Comparison of ENCODE assay signal across 23 mouse cellular contexts in genomic region chr9:84041631-84042277, GRCm38 (mm10).
DNase-seq lines count a peak whose midpoint lies in the region; ATAC-seq and TF ChIP-seq lines count a peak whose summit lies in the region.
"Had no signal": no experiment of that assay in that cellular context is flagged by ENCODE, and none has a peak within 500 bp of the region (broad histone marks: within the 10 kb centered on the region; RNA-seq: fewer than 3 reads in every experiment).

No protein-coding gene starts in this region.

- no peaks in the 10 kb centered on the region for H3K27me3 ChIP-seq in lung, embryonic 14.5 days (ENCODE audit: insufficient read depth, low read length)
- H3K27me3 ChIP-seq in G1E (ENCODE audit: insufficient read depth, low read length) = no peaks in the 10 kb centered on the region
- H3K27me3 ChIP-seq: forebrain, embryonic 15.5 days; heart, embryonic 12.5 days; midbrain, embryonic 15.5 days; Patski had no signal

- TF ChIP-seq CTCF in lung, embryonic 14.5 days (IDR thresholded peaks at IDR 0.05; ENCODE audit: low read depth) = no peak
- no peak for TF ChIP-seq CTCF in G1E (IDR thresholded peaks at IDR 0.05; ENCODE audit: low read depth, low read length)
- TF ChIP-seq CTCF in layer of hippocampus, adult 2 months (conservative IDR thresholded peaks at IDR 0.05) = no peak

- 77% methylated on average over 4 of the region's 4 CpGs for WGBS in lung, embryonic 14.5 days

- no peak overlapping the region for H3K4me3 ChIP-seq in lung, embryonic 14.5 days (ENCODE audit: low read depth, low read length)
- H3K4me3 ChIP-seq in G1E (ENCODE audit: low read depth, low read length) = no peak overlapping the region
- H3K4me3 ChIP-seq in layer of hippocampus, adult 2 months = no peak overlapping the region
- H3K4me3 ChIP-seq: embryonic facial prominence, embryonic 10.5 days; forebrain, embryonic 15.5 days; heart, embryonic 12.5 days; hindbrain, embryonic 10.5 days; midbrain, embryonic 15.5 days; myocyte had no signal

- H3K9me3 ChIP-seq in lung, embryonic 14.5 days (ENCODE audit: low read depth, low read length) = no peaks in the 10 kb centered on the region
- H3K9me3 ChIP-seq in G1E (replicated peaks) = no peaks in the 10 kb centered on the region
- H3K9me3 ChIP-seq: embryonic facial prominence, embryonic 10.5 days; forebrain, embryonic 15.5 days; heart, embryonic 12.5 days; hindbrain, embryonic 10.5 days; midbrain, embryonic 15.5 days had no signal

- ATAC-seq in lung, embryonic 14.5 days (ENCODE audit: insufficient read depth) = 0 out of 2 replicates have a peak, but pooled peaks have one; percentile 13
- peak; percentile 55 for ATAC-seq in G1E (ENCODE audit: extremely low read depth, insufficient number of reproducible peaks, low FRiP score, poor library complexity, severe bottlenecking)
- peak; percentile 94 for ATAC-seq in inflammation-experienced regulatory T-cells, adult 6 months
- ATAC-seq: forebrain, embryonic 15.5 days; hindbrain, embryonic 16.5 days; midbrain, embryonic 15.5 days; Patski had no signal

- peaks cover 4% of the 10 kb centered on the region; the same call in 1 of the 2 replicates for H3K4me1 ChIP-seq in lung, embryonic 14.5 days (ENCODE audit: insufficient read depth)
- peaks cover 15% of the 10 kb centered on the region for H3K4me1 ChIP-seq in G1E (ENCODE audit: insufficient read depth, low read depth, low read length)
- H3K4me1 ChIP-seq: hindbrain, embryonic 10.5 days; midbrain, embryonic 15.5 days had no signal

- no peak for DNase-seq in lung, embryonic 14.5 days
- DNase-seq in lung, postnatal 25 days (ENCODE audit: low spot score) = no peak
- DNase-seq in G1E (ENCODE audit: low spot score) = no peak
- no peak for DNase-seq in gastrocnemius, postnatal 10 days
- DNase-seq in thymus, postnatal 25 days = no peak
- DNase-seq in layer of hippocampus, adult 2 months (ENCODE audit: low spot score in 2 of 2) = no peak
- DNase-seq: adrenal gland, adult 2 months; cerebellum, adult 11 months; cerebellum, adult 9-11 months; heart, postnatal 10 days; kidney, adult 2 months; kidney, postnatal 14 days; lung, postnatal 10 days had no signal

- H3K4me2 ChIP-seq in lung, embryonic 14.5 days = no peak overlapping the region
- H3K4me2 ChIP-seq: forebrain, embryonic 15.5 days; heart, embryonic 12.5 days; midbrain, embryonic 15.5 days had no signal

- no peak overlapping the region for H3K9ac ChIP-seq in lung, embryonic 14.5 days
- H3K9ac ChIP-seq: forebrain, embryonic 15.5 days; heart, embryonic 12.5 days; midbrain, embryonic 15.5 days had no signal

- H3K36me3 ChIP-seq in lung, embryonic 14.5 days (ENCODE audit: insufficient read depth) = no peaks in the 10 kb centered on the region
- H3K36me3 ChIP-seq in G1E (replicated peaks) = no peaks in the 10 kb centered on the region
- H3K36me3 ChIP-seq: embryonic facial prominence, embryonic 10.5 days; forebrain, embryonic 15.5 days; heart, embryonic 12.5 days; hindbrain, embryonic 10.5 days; midbrain, embryonic 15.5 days had no signal

- H3K27ac ChIP-seq in lung, embryonic 14.5 days (ENCODE audit: low read depth) = no peak overlapping the region
- no peak overlapping the region for H3K27ac ChIP-seq in layer of hippocampus, adult 2 months
- H3K27ac ChIP-seq: embryonic facial prominence, embryonic 10.5 days; forebrain, embryonic 15.5 days; hindbrain, embryonic 10.5 days; midbrain, embryonic 15.5 days; stomach, postnatal 0 days had no signal

Comparison
In these comparisons a context has a peak if more than half of its experiments do, and no peak if none do; other contexts are left out.
1. ATAC-seq: peak in every context shown above with its lines; median percentile 94 in inflammation-experienced regulatory T-cells, adult 6 months; 55 in G1E; 13 in lung, embryonic 14.5 days.